Mouse (Mus musculus) lung, postnatal 14 days (tissue): ENCODE data around the gene Calml4.
"Not testable (repeated sequence)": the region's sequence is repeated elsewhere in the genome, so short reads cannot be mapped to it uniquely, and the experiment has no call there.

Experiments used
- DNase-seq: peaks from one replicate; pipeline ENCODE4 v3.0.0; 2021

Calml4 gene

DNA sequence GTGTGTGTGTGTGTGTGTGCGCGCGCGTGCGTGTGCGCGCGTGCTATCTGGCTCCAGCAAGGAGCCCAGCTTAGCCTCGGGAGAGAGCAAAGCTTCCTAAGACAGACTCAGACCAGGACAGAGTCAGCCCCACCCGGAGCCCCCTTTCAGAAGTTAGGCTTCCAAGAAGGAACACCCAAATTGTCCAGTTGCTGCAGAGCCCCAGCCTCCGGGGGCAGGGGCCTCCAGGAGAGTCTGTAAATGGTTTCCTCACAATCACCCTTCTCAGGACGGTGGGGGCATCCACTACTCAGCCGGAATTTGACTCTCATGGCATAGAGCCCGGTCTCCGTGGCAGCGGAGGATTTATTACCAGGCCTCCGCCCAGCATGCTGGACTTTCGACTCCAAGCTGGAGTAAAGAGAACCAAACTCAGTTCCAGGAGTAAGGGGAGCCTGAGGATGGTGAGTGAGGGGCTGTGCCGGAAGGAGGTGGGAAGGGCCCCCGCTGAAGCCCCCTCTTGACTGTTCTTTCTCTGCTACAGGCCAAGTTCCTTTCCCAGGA, at the start of gene Calml4:
Gene Calml4, plus strand, starts transcription at position 362 of the 543 bp plus-strand sequence.
- DNase-seq: peak; percentile 83

DNA sequence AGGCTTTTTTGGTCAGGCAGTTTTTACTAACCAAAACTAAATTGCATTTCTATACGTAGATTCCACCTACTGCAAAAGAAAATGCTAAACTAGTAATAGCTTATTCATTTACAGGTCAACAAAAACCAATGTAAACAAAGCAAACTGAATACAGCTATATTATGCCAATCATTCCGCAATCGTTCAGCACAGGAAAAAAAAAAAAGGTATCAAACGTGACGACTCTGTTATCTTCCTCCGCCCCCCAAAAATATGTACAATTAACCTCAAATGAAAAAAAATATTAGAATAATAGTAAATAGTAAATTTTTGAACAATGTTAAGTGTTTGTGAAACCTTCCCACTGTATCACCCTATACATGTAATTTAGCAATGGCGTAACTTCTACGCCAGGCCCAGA, 47.8 kb upstream of the Calml4 start:
- no peak for DNase-seq

DNA sequence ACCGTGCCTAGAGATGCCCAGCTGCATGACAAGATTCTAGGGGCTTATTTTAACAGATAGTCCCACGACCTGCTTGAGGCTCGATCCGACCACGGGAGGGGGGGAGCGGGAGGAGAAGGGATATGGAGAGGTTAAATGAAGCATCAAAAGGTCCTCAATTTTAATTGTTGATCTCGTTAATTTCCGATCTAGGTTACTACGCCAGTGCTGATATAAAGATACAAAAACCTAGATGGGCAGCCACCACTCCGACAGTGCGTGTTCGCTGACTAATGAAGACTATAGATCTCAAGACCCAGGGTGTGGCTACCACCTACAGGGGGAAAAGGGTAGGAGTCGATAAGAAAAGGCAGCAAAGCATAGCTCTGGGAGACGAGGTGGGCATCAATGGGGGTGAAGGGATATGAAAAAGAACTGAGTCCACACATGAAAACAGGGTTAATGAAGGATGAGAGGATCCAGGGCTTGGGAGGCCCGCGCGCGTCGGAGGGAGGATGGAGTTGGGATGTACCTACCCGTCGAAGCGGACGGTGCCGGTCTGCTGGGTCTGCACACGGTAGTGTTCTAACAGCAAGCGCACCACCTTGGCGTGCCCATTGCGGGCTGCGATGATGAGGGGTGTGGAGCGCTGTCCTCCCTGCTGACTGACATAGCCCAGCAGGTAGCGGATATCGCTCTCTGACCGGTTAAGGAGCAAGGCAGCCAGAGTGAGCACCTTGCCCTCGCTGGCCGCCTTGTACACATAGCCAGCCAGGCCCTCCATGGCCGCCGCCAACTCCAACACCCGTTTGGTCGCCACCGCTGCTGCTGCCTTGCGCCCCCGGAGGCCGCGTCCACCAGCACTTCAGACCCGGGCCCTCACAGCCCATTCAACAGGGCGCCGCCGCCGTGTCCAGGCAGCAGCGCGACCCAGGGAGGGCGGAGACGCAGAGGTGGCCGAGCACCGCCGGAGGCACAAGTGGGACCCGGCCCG, 47.1 kb upstream of the Calml4 start:
- no peak for DNase-seq

DNA sequence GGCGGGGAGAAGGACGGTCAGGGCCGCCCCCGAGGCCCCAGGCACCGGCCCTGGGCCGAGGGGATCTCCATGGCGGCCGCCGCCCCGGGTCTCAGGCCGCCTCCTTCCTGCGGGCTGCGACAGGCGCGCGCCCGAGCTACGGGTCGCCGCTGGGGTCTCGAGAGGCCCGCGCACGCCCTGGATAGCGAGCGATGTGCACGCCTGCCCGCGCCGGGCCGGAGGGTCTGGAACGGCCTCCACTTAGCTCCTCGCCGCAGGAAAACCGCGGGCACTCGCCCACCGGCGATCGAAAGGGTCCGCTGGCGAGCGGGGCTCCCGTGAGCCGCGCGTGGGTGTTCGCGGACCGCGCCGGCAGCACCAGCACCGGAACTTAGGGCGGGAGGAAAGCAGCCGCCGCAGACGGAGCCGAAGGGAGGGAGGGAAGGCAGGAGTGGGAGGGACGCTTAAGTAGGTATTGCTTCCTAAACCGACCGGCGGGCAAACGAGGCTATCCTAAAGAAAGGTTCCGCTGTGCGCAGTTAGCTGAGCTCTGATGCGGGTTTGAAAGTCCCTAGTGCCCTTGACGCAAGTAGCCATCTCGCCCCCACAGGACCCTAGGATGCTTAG, 46.3 kb upstream of the Calml4 start, which contains the start of gene Fem1b:
Gene Fem1b, minus strand, starts transcription at position 419 of the 606 bp plus-strand sequence.
- DNase-seq: peak; percentile 90

DNA sequence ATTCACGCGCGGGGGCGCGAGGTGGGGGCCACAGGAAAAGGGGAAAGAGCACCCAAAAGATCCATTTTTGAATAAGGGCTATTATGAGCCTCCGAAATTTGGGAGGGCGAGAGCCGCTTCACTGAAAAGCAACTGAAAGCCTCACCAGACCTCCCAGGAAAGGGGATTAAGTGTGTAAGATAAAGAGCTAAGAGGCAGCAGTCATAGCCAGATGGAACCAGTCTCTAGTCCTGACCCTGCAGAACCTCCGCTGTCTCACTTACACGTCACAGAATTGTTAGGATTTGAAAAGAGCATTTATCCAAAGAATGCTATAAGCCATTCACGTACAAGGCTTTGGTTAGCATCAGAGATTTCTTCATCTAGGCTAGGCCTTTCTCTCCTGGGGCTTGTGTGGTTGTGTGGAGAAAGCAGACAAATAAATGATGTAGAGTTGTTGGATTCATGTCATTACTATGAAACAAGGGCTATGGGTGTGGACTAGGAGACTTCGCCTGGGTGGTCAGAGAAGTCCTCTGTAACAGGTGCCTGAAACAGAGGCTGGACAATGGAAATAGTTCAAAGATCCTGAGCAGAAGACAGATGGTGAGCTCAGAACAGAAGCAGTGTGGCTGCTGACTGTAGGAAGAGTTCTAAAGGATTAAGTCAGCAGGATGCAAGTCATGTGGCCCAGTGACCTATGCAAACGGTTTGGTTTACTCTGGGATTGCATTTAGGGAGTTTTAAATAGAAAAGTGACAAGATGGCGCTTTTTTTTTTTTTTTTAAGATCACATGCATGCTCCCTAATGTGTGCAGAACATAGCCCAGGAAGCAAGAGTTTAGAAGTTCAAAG, 45.4 kb upstream of the Calml4 start:
- DNase-seq: no peak

DNA sequence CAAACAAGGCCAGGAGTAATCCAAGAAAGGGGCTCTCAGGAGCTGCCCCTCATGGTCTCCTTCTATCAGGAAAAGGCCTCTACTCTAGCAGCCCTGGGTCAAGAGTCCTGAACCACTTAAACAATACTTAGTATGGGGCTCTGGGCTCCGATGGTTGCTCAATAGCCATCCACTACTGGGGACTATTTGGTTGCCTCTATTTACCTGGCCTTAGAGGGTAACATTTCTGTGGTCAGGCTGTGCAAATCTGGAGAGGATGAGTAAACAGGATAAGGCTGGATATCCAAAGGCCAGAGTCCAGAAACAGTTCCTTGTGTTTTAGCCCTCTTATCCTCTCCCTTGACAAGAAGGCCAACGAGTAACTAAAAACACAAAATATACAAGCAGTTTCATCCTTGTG, 43.1 kb upstream of the Calml4 start:
- DNase-seq: no peak

- no peak for DNase-seq
These were observed 41.4 kb upstream of the Calml4 start for GRCm38 (mm10) chr9:62816323-62817098.

DNA sequence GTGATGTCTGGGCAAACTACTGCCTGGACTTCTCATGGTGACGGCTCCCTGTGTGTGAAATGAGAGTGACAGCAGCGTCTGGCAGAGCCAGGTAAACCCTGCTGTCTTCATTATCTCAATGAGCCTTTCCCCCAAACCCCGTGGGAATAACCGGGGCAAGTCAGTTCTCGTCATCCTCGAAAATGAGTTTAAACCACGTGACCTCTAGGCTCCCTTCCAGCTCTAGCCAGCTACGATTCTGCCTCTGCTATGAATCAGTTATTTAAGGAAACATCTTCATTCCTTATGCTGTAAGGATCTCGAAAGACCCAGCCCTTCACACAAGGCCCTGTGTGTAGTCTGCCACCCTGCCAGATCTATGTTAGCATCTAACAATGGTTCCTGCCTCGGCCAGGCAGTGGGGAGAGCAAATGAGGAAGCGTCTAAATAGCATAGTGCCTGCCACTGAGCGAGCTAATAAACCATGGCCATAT, 40.7 kb upstream of the Calml4 start:
- peak; percentile 44 for DNase-seq

DNA sequence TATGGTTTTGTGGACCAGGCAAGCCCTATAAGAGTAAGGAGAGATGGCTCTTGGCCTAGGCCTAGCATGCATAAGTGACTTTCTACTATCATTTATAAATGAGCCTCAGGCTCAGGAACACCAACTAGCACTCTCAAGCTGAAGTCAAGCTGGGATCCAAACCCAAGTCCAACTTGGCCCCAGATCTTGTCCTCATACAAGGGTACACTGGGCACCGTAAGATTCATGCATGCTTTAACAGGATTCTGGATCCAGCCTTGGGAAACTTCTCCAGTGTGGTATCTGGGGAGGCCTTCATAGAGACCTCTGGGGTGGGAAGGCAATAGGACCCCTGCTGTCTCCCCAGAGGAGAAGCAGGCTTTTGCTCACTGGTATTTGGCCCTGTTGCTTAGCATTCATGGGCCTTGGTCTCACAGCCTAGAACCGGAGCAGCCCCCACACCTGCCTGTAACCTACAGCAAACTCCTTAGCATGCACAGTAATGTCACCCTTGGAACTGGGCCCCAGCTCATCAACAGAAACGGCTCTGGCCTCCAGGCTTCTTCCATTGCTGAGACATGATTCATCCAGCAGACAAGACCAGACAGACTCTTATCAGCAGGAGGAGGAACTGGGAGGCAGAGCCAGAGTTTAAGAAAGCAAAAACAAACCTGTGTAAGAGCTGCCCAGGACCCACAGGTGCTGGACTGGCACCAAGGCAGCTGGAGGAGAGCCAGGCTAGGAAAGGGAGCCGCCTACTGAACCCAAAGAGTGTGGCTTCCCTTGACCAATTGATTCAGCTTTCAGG, 39.9 kb upstream of the Calml4 start:
- peak; percentile 49 for DNase-seq

GRCm38 (mm10) chr9:62819494-62819893, 38.4 kb upstream of the Calml4 start:
- no peak for DNase-seq

DNA sequence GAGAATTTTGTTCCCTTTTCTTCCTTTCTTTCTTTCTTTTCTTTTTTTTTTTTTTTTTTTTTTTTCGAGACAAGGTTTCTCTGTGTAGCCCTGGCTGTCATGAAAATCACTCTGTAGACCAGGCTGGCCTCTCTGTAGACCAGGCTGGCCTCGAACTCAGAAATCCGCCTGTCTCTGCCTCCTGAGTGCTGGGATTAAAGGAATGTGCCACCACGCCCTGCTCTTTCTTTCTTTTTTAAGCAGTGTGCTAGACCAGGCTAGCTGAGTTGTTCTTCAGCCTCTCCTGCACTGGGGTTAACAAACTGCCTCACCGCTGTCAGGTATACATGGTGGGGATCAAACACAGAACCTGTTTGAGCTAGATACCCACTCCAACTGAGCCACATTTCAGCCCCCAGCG, 38.0 kb upstream of the Calml4 start:
- not testable (repeated sequence) for DNase-seq

GRCm38 (mm10) chr9:62820829-62821228, 37.1 kb upstream of the Calml4 start:
- DNase-seq: no peak

- no peak for DNase-seq
These were observed 36.1 kb upstream of the Calml4 start for GRCm38 (mm10) chr9:62821811-62822210.

GRCm38 (mm10) chr9:62825791-62826393, 32.0 kb upstream of the Calml4 start:
- DNase-seq: no peak

GRCm38 (mm10) chr9:62826456-62826855, 31.4 kb upstream of the Calml4 start:
- no peak for DNase-seq

- DNase-seq: no peak
These were observed 29.8 kb upstream of the Calml4 start for GRCm38 (mm10) chr9:62827939-62828652.

GRCm38 (mm10) chr9:62828662-62829086, 29.2 kb upstream of the Calml4 start:
- peak; percentile 98 for DNase-seq

DNA sequence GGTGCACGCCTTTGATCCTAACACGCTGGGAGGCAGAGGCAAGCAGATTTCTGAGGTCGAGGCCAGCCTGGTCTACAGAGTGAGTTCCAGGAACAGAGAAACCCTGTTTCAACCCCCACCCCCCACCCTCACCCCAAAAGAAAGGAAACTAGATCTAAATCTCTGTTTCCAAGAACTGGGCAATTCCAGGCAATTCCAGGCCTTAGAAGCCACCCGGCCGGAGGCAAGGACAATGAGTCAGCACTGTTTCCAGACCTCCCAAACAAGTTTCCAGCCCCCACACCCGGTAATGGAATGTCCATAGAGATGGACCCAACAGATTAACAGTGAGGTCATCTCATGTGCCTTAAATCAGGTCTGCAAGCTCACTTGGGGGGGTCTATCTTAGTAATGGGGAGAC, 28.0 kb upstream of the Calml4 start:
- no peak for DNase-seq

GRCm38 (mm10) chr9:62834906-62835305, 23.0 kb upstream of the Calml4 start:
- no peak for DNase-seq
